Mouse (Mus musculus): ENCODE measurements around the gene Rundc3a.
"Not testable (repeated sequence)": the region's sequence is repeated elsewhere in the genome, so short reads cannot be mapped to it uniquely, and the experiment has no call there.

Rundc3a gene

GRCm38 (mm10) chr11:102408344-102408876 lies 15.2 kb downstream of the Rundc3a start:
- DNase-seq (ENCODE audit: low read depth, low spot score) = peak; percentile 97

- no peak for DNase-seq (ENCODE audit: low read depth, low spot score)
Observed at GRCm38 (mm10) chr11:102408888-102409794, 15.9 kb downstream of the Rundc3a start.

- no peak for DNase-seq (ENCODE audit: low read depth, low spot score)
Observed at GRCm38 (mm10) chr11:102409795-102410330, 16.7 kb downstream of the Rundc3a start.

GRCm38 (mm10) chr11:102410345-102410744 lies 17.1 kb downstream of the Rundc3a start:
- not testable (repeated sequence) for DNase-seq (ENCODE audit: low read depth, low spot score)

GRCm38 (mm10) chr11:102411061-102411460 lies 17.9 kb downstream of the Rundc3a start:
- DNase-seq (ENCODE audit: low read depth, low spot score) = no peak

GRCm38 (mm10) chr11:102411704-102412103 lies 18.5 kb downstream of the Rundc3a start:
- DNase-seq (ENCODE audit: low read depth, low spot score) = peak; percentile 94

GRCm38 (mm10) chr11:102413059-102413458 lies 19.9 kb downstream of the Rundc3a start:
- no peak for DNase-seq (ENCODE audit: low read depth, low spot score)

GRCm38 (mm10) chr11:102415034-102415802 lies 22.0 kb downstream of the Rundc3a start:
- DNase-seq (ENCODE audit: low read depth, low spot score) = no peak

- DNase-seq (ENCODE audit: low read depth, low spot score) = no peak
Observed at GRCm38 (mm10) chr11:102417160-102417559, 24.0 kb downstream of the Rundc3a start.

GRCm38 (mm10) chr11:102418887-102419286 lies 25.7 kb downstream of the Rundc3a start:
- no peak for DNase-seq (ENCODE audit: low read depth, low spot score)

- no peak for DNase-seq (ENCODE audit: low read depth, low spot score)
Observed at GRCm38 (mm10) chr11:102421559-102421958, 28.4 kb downstream of the Rundc3a start.

GRCm38 (mm10) chr11:102424666-102425065 lies 31.5 kb downstream of the Rundc3a start:
- no peak for DNase-seq (ENCODE audit: low read depth, low spot score)

- no peak for DNase-seq (ENCODE audit: low read depth, low spot score)
Observed at GRCm38 (mm10) chr11:102425555-102426316, 32.5 kb downstream of the Rundc3a start.

GRCm38 (mm10) chr11:102428981-102429540 lies 35.9 kb downstream of the Rundc3a start:
- DNase-seq (ENCODE audit: low read depth, low spot score) = no peak

- DNase-seq (ENCODE audit: low read depth, low spot score) = no peak
Observed at GRCm38 (mm10) chr11:102429551-102429950, 36.3 kb downstream of the Rundc3a start.

- DNase-seq (ENCODE audit: low read depth, low spot score) = peak; percentile 75
Observed at GRCm38 (mm10) chr11:102430121-102431017, 37.2 kb downstream of the Rundc3a start, which contains the start of gene Grn. Gene Grn, plus strand, starts transcription at chr11:102430315.

GRCm38 (mm10) chr11:102431018-102431645 lies 37.9 kb downstream of the Rundc3a start:
- DNase-seq (ENCODE audit: low read depth, low spot score) = peak; percentile 63

- DNase-seq (ENCODE audit: low read depth, low spot score) = no peak
Observed at GRCm38 (mm10) chr11:102431728-102432114, 38.5 kb downstream of the Rundc3a start.

- DNase-seq (ENCODE audit: low read depth, low spot score) = no peak
Observed at GRCm38 (mm10) chr11:102432115-102432843, 39.1 kb downstream of the Rundc3a start.

Data from c-Kit-negative CD71-positive TER-119-positive erythroid progenitor cells, embryonic 14.5 days (primary cell).